Mouse (Mus musculus) left cerebral cortex, adult 2 months (tissue): Measurements from ENCODE around the gene Ccdc59. TPM values are rescaled to one million over a fixed set of nuclear protein-coding genes. Genes with fewer than 3 reads are reported as not detected.
A peak's percentile ranks its signal among the peaks of the same experiment; 100 is the strongest.

Experiments used
- DNase-seq, 2 experiments: peaks; one replicate each; pipeline ENCODE4 v3.0.0; 2021 to 2022; ENCODE audit warnings: low spot score in 2 of 2, mixed read lengths in 1 of 2; ENCODE audit errors: extremely low spot score in 1 of 2
- H3K27ac ChIP-seq: fragments of 200-600 bp; 2 replicates; pipeline ENCODE4 v1.8.1; 2022
- H3K4me3 ChIP-seq: fragments of 200-600 bp; 2 replicates; pipeline ENCODE4 v1.8.1; 2022
- CTCF ChIP-seq: fragments of 200-600 bp; IDR thresholded peaks from 2 replicates; pipeline ENCODE4 v1.8.1; 2022; ENCODE audit warnings: antibody characterized with exemption, mild to moderate bottlenecking, moderate library complexity
- intact Hi-C: fragments of 180-260 bp; cut with DNase I; formaldehyde crosslinking; loops from one replicate; pipeline ENCODE4 v1.15.1; 2025
- long read RNA-seq, 2 experiments: library from polyadenylated mRNA; stranded (forward); transcript quantifications; one replicate each; pipeline ENCODE4 v2.0.0; 2021; ENCODE audit warnings: borderline mapping rate in 2 of 2
- total RNA-seq, 2 experiments: library from RNA; stranded (reverse); gene quantifications; 2 replicates each; pipeline ENCODE4 v1.2.3; 2021

The Ccdc59 gene
- total RNA-seq: 10 to 100 TPM; 18.4 to 21.8 TPM
- long read RNA-seq, experiment 1, full-length matches to known transcripts: 15 of 17 reads
- long read RNA-seq, experiment 1, partial matches to known transcripts: 2 of 17 reads
- long read RNA-seq, experiment 1, other reads (novel, unspliced or antisense): 0 of 17 reads
- long read RNA-seq, experiment 2, full-length matches to known transcripts: 12 of 13 reads
- long read RNA-seq, experiment 2, partial matches to known transcripts: 1 of 13 reads
- long read RNA-seq, experiment 2, other reads (novel, unspliced or antisense): 0 of 13 reads

GRCm38 (mm10) chr10:105840928-105841888 lies at the start of gene Ccdc59, which contains the start of gene Mettl25:
Gene Ccdc59, plus strand, starts transcription at chr10:105841067.
Gene Mettl25, minus strand, starts transcription at chr10:105841380.
- intact Hi-C loops: loop anchor here (10.0 kb wide), 1 partner anchor 634 kb away; the partner anchor contains the start of gene Ppfia2
- Histone ChIP-seq H3K4me3 (peak within 1 kb of the TSS; percentile 99), H3K27ac (peak within 1 kb of the TSS; percentile 100)
- TF ChIP-seq CTCF: peak; percentile 93
- peak; percentile 98 to 99 for DNase-seq

GRCm38 (mm10) chr10:105793776-105794552 lies 46.9 kb upstream of the Ccdc59 start:
- no peak for DNase-seq
- Histone ChIP-seq H3K4me3 (no peak overlapping the region), H3K27ac (no peak overlapping the region)
- intact Hi-C loops: no loop called here
- no peak for TF ChIP-seq CTCF

- intact Hi-C loops: no loop called here
- Histone ChIP-seq H3K4me3 (no peak overlapping the region), H3K27ac (no peak overlapping the region)
- TF ChIP-seq CTCF: no peak
- no peak for DNase-seq
Observed at GRCm38 (mm10) chr10:105797250-105797924, 43.5 kb upstream of the Ccdc59 start.

- no peak overlapping the region for H3K27ac ChIP-seq
- DNase-seq: no peak
- TF ChIP-seq CTCF: no peak
- no peak overlapping the region for H3K4me3 ChIP-seq
- intact Hi-C loops: no loop called here
Observed at GRCm38 (mm10) chr10:105801147-105801546, 39.7 kb upstream of the Ccdc59 start.

GRCm38 (mm10) chr10:105802132-105802531 lies 38.7 kb upstream of the Ccdc59 start:
- DNase-seq: no peak
- intact Hi-C loops: no loop called here
- no peak for TF ChIP-seq CTCF
- no peak overlapping the region for H3K4me3 ChIP-seq
- H3K27ac ChIP-seq: no peak overlapping the region

- no peak for DNase-seq
- H3K4me3 ChIP-seq: no peak overlapping the region
- no peak overlapping the region for H3K27ac ChIP-seq
- no peak for TF ChIP-seq CTCF
- intact Hi-C loops: no loop called here
Observed at GRCm38 (mm10) chr10:105803461-105803860, 37.4 kb upstream of the Ccdc59 start.

- TF ChIP-seq CTCF: no peak
- DNase-seq: no peak
- Histone ChIP-seq H3K27ac (no peak overlapping the region), H3K4me3 (no peak overlapping the region)
- intact Hi-C loops: no loop called here
Observed at GRCm38 (mm10) chr10:105806259-105807010, 34.4 kb upstream of the Ccdc59 start.

- peak; percentile 26 to 33 for DNase-seq
- Histone ChIP-seq H3K27ac (no peak overlapping the region), H3K4me3 (no peak overlapping the region)
- intact Hi-C loops: no loop called here
- peak; percentile 63 for TF ChIP-seq CTCF
Observed at GRCm38 (mm10) chr10:105834627-105835228, 6.1 kb upstream of the Ccdc59 start.

- no peak for DNase-seq
- no peak overlapping the region for H3K27ac ChIP-seq
- TF ChIP-seq CTCF: no peak
- intact Hi-C loops: loop anchor here (10.0 kb wide), 1 partner anchor 632 kb away; the partner anchor contains the start of gene Ppfia2
- no peak overlapping the region; the same call in 1 of the 2 replicates for H3K4me3 ChIP-seq
Observed at GRCm38 (mm10) chr10:105842574-105842973, 1.7 kb downstream of the Ccdc59 start.

- no peak for DNase-seq
- no peak overlapping the region for H3K27ac ChIP-seq
- H3K4me3 ChIP-seq: no peak overlapping the region
- no peak; the same call in 1 of the 2 replicates for TF ChIP-seq CTCF
- intact Hi-C loops: no loop called here
Observed at GRCm38 (mm10) chr10:105850286-105850685, 9.4 kb downstream of the Ccdc59 start.
